Mouse (Mus musculus) stomach, postnatal 0 days (tissue): ENCODE data around the gene Trank1. TPM values are rescaled to one million over a fixed set of nuclear protein-coding genes. Genes with fewer than 3 reads are reported as not detected.

Experiments
- ATAC-seq: fragments of 200-750 bp; cut with Nextera tagmentation; 2 replicates; pipeline ENCODE4 v1.8.0; 2017; ENCODE audit not compliant: low FRiP score, low TSS enrichment
- DNase-seq: peaks from one replicate; pipeline ENCODE4 v3.0.0-alpha.2; 2016; ENCODE audit warnings: low spot score
- H3K27ac ChIP-seq: fragments of 300-500 bp; sonication (generic); replicated peaks from 2 replicates; pipeline ENCODE4 v1.5.1; 2014; ENCODE audit warnings: mild to moderate bottlenecking, control low read depth
- H3K27me3 ChIP-seq: fragments of 300-500 bp; sonication (generic); 2 replicates; pipeline ENCODE4 v1.6.1; 2014; ENCODE audit warnings: low read length; ENCODE audit not compliant: control insufficient read depth, insufficient read depth
- H3K36me3 ChIP-seq: fragments of 300-500 bp; sonication (generic); 2 replicates; pipeline ENCODE4 v1.6.1; 2014; ENCODE audit warnings: low read length, mixed read lengths; ENCODE audit not compliant: control insufficient read depth, insufficient read depth
- H3K4me1 ChIP-seq: fragments of 300-500 bp; sonication (generic); replicated peaks from 2 replicates; pipeline ENCODE4 v1.6.1; 2014; ENCODE audit warnings: antibody characterized with exemption; ENCODE audit not compliant: control insufficient read depth, insufficient read depth
- H3K4me2 ChIP-seq: fragments of 300-500 bp; sonication (generic); replicated peaks from 2 replicates; pipeline ENCODE4 v1.6.1; 2014; ENCODE audit warnings: low read depth, mild to moderate bottlenecking, control low read depth, moderate library complexity
- H3K4me3 ChIP-seq: fragments of 300-500 bp; sonication (generic); 2 replicates; pipeline ENCODE4 v1.5.1; 2014; ENCODE audit warnings: low read depth, low read length, control low read depth
- H3K9ac ChIP-seq: fragments of 300-500 bp; sonication (generic); 2 replicates; pipeline ENCODE4 v1.6.1; 2014; ENCODE audit warnings: mild to moderate bottlenecking, low read length, control low read depth, mixed read lengths
- H3K9me3 ChIP-seq: fragments of 300-500 bp; sonication (generic); 2 replicates; pipeline ENCODE4 v1.6.1; 2016; ENCODE audit warnings: low read length; ENCODE audit not compliant: control insufficient read depth
- CTCF ChIP-seq: IDR thresholded peaks from 2 replicates; pipeline ENCODE4 v1.5.1; 2016; ENCODE audit warnings: antibody characterized with exemption, low read depth, mild to moderate bottlenecking, moderate library complexity
- EP300 ChIP-seq: optimal IDR thresholded peaks from 2 replicates; pipeline ENCODE3; 2016; ENCODE audit warnings: antibody characterized with exemption
- WGBS: fragments of 180-500 bp; shearing (Covaris S2); extraction: QIAGEN DNeasy Blood & Tissue Kit; methylation state at CpG from one replicate; pipeline ENCODE4 v1.1.7; 2014; 5-methylcytosine and 5-hydroxymethylcytosine counted together
- polyA plus RNA-seq: library from polyadenylated mRNA; unstranded; fragments of >200 nt; fragmentation: Nextera tagmentation; extraction: Ambion mirVana; gene quantifications from 2 replicates; pipeline ENCODE4 v1.2.1, GENCODE M21; 2015

The Trank1 gene
- 0.13 and 0.16 TPM in 2 replicates for polyA plus RNA-seq

DNA sequence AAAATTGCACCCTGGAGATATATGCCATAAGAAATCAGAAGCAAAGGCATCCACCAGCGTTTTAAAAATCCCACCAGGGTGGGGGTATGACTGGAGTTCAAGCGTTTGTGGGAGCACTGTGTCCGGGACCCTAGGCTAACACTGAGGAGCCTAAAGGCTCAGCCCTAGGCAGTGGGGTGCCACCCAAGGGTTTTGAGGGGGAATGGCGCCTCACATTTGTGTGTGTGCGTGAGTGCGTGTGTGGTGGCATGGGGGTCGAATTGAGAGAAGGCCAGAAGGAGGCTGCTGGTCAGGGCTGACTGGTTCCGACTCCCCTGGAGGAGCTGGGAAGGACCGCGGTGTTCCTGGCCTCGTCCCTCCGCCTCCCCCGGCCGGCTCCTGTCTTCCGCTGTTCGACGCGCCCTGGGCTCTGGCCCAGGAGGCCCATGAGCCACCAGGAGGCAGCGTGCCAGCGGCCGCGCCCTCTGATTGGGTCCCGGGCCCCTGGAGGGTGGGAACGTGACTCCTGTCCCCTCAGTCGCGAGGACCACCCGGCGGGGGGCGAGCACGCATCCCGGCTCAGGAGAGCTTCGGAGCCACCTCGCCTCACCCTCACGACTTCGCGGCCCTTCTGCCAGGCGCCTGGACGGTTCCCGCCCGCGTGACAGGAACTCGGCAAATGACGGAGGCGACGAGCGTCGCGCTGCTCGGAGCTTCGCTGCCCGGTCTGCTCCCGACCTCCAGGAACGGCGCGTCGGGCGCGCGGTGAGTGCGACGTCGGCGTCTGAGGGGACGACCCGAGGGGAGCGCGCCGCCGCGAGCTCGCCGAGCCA is at the start of gene Trank1:
Gene Trank1 (plus strand): TSS at position 709 of the 812 bp plus-strand sequence.
- DNase-seq, result peak; percentile 25
- Histone ChIP-seq H3K4me1 (peaks cover 4% of the 10 kb centered on the region), H3K36me3 (no peaks in the 10 kb centered on the region), H3K9ac (peak within 1 kb of the TSS; percentile 45), H3K27ac (no peak within 1 kb of the TSS), H3K9me3 (no peaks in the 10 kb centered on the region), H3K4me3 (peak within 1 kb of the TSS; percentile 44), H3K27me3 (peaks cover 13% of the 10 kb centered on the region; the same call in 1 of the 2 replicates), H3K4me2 (peak within 1 kb of the TSS; percentile 70)
- TF ChIP-seq CTCF, result no peak
- TF ChIP-seq EP300, result no peak
- WGBS, result 10% methylated on average over 62 of the region's 72 CpGs
- peak; percentile 54; the same call in 1 of the 2 replicates for ATAC-seq

DNA sequence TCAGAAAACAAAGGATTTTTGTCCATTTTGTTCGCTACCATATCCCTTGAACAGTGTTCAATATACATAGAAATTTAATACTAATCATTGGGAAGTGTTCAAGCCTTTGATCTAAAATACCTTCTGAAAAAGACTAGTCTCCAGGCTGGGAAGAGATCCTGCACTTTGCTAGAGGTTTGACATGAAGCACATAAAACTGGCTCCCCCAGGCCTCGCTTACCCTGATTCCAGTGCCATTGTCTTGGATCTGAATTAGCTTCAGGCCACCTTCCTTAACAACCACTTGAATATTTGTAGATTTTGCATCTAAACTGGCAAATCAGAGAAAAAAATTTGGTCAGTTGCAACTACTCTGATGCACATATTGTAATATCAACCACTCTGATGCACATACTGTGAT is 43.5 kb upstream of the Trank1 start:
- no peak for DNase-seq
- H3K4me2 ChIP-seq, result no peak overlapping the region
- H3K4me3 ChIP-seq, result no peak overlapping the region
- 94% methylated on average over 2 of the region's 2 CpGs for WGBS
- no peaks in the 10 kb centered on the region for H3K4me1 ChIP-seq
- H3K36me3 ChIP-seq, result peaks cover 8% of the 10 kb centered on the region; the same call in 1 of the 2 replicates
- no peaks in the 10 kb centered on the region for H3K27me3 ChIP-seq
- no peak for ATAC-seq
- H3K9ac ChIP-seq, result no peak overlapping the region
- H3K9me3 ChIP-seq, result no peaks in the 10 kb centered on the region
- no peak overlapping the region for H3K27ac ChIP-seq
- no peak for TF ChIP-seq EP300
- TF ChIP-seq CTCF, result no peak

DNA sequence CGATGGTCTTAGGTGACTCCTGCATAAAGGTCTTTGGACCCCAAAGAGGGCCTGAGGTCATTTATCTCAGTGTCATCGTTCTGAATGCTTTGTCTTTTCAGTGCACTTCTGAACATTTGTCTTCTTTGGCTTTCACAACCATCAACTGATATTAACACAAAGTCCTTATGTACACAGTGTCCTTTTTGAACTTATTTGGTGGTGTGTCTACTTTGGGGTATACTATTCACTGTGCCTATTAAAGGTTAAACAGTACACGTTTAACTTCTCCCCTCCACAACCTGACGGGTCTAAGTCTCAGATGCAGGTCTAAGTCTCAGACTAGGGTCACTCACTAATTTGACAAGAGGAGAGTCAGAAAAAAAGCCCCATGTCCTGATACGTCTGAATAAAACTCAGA is 40.9 kb upstream of the Trank1 start:
- Histone ChIP-seq H3K36me3 (no peaks in the 10 kb centered on the region; the same call in 1 of the 2 replicates), H3K27me3 (no peaks in the 10 kb centered on the region), H3K9me3 (no peaks in the 10 kb centered on the region), H3K4me2 (peak overlapping the region; percentile 68), H3K9ac (peak overlapping the region; percentile 75), H3K27ac (peak overlapping the region; percentile 92), H3K4me1 (peaks cover 8% of the 10 kb centered on the region; the same call in 1 of the 2 replicates), H3K4me3 (peak overlapping the region; percentile 81)
- no peak for TF ChIP-seq EP300
- TF ChIP-seq CTCF, result no peak
- ATAC-seq (no peak), DNase-seq (no peak)
- WGBS, result 3% methylated on average over 5 of the region's 5 CpGs

DNA sequence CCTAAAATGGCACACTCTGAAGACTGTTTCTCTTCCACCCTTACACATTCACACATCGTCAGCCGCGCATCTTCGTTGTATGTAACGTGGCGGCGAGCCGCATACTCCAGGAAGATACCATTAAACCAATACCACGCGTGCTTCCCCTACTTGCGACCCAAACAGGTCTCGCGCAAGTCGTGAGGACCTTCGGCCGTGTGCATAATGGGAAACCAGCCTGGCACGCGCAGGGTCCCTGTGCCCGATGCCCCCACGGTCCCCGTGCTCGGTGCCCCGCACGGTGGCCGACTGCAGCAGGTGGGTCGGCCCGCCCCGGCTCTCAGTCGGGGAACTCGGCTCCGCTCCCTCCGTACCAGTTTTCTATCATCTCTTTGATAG is 40.5 kb upstream of the Trank1 start:
- DNase-seq (no peak), ATAC-seq (peak; percentile 59)
- 0 out of 2 replicates have a peak, but pooled peaks have one; percentile 9 for TF ChIP-seq CTCF
- TF ChIP-seq EP300, result no peak
- WGBS, result under 1% methylated on average over 32 of the region's 32 CpGs
- no peaks in the 10 kb centered on the region; the same call in 1 of the 2 replicates for H3K36me3 ChIP-seq
- H3K4me2 ChIP-seq, result peak overlapping the region; percentile 68
- peak overlapping the region; percentile 75 for H3K9ac ChIP-seq
- peak overlapping the region; percentile 92 for H3K27ac ChIP-seq
- no peaks in the 10 kb centered on the region for H3K9me3 ChIP-seq
- H3K27me3 ChIP-seq, result no peaks in the 10 kb centered on the region
- peak overlapping the region; percentile 81 for H3K4me3 ChIP-seq
- H3K4me1 ChIP-seq, result peaks cover 8% of the 10 kb centered on the region; the same call in 1 of the 2 replicates

DNA sequence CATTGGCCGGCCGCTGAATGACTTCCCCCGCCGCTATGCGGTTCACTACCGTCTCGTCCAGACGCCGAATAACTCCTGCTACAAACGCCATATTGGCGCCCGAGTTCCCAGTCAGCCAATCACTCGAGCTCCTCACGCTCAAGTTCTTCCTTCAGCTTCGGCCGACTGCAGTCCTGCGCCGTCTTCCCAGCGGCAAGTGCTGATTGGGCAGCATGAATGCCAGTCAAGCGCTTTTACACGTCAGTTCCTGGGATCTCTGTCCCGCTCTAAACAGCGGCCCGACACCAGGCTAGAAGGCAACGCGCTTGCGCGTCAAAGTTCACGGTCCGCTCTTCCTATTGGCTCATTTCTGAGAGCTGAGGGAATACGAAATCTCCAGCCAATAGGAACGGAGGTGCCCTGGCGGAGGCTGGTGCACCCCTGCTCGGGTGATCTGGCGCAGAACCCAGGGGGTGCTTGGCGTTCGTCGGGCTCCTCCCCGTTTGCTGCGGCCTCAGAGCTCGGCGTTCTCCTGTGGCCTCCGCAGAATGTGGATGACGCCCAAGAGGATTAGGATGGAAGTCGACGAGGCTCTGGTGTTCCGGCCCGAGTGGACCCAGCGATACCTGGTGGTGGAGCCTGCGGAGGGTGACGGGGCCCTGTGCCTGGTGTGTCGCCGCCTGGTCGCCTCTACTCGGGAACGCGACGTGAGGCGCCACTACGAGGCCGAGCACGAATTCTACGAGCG is 39.9 kb upstream of the Trank1 start, which contains the start of the genes Mlh1 and Epm2aip1:
Gene Mlh1 (minus strand): TSS at position 358 of the 727 bp plus-strand sequence.
Gene Epm2aip1 (plus strand): TSS at position 496 of the 727 bp plus-strand sequence.
- Histone ChIP-seq H3K4me2 (peak within 1 kb of the TSS; percentile 69), H3K4me1 (peaks cover 8% of the 10 kb centered on the region; the same call in 1 of the 2 replicates), H3K27me3 (no peaks in the 10 kb centered on the region), H3K9ac (peak within 1 kb of the TSS; percentile 92), H3K27ac (peak within 1 kb of the TSS; percentile 97), H3K4me3 (peak within 1 kb of the TSS; percentile 82), H3K36me3 (no peaks in the 10 kb centered on the region; the same call in 1 of the 2 replicates), H3K9me3 (no peaks in the 10 kb centered on the region)
- under 1% methylated on average over 64 of the region's 64 CpGs for WGBS
- DNase-seq (peak; percentile 99), ATAC-seq (peak; percentile 99)
- peak; percentile 20; the same call in 1 of the 2 replicates for TF ChIP-seq CTCF
- no peak for TF ChIP-seq EP300
